ENCODE assay signal across 19 mouse cellular contexts in genomic region chr1:58465561-58465960, GRCm38 (mm10). TPM values are rescaled to one million over a fixed set of nuclear protein-coding genes. Genes with fewer than 3 reads are reported as not detected.
DNase-seq lines count a peak whose midpoint lies in the region; ATAC-seq and TF ChIP-seq lines count a peak whose summit lies in the region.
"Had no signal": no experiment of that assay in that cellular context is flagged by ENCODE, and none has a peak within 500 bp of the region (broad histone marks: within the 10 kb centered on the region; RNA-seq: fewer than 3 reads in every experiment).

No protein-coding gene starts in this region.

- no peak for TF ChIP-seq CTCF in layer of hippocampus, adult 2 months (conservative IDR thresholded peaks at IDR 0.05)
- no peak for TF ChIP-seq CTCF in liver, postnatal 0 days (IDR thresholded peaks at IDR 0.05; ENCODE audit: low read depth)

- H3K36me3 ChIP-seq in liver, postnatal 0 days (replicated peaks; ENCODE audit: insufficient read depth, low read length) = peaks cover 64% of the 10 kb centered on the region

- ATAC-seq in liver, postnatal 0 days = no peak
- ATAC-seq: forebrain, embryonic 13.5 days; forebrain, postnatal 0 days; hindbrain, postnatal 0 days; intestine, embryonic 15.5 days had no signal

- no peak overlapping the region for H3K4me2 ChIP-seq in liver, postnatal 0 days (ENCODE audit: low read depth, low read length)
- H3K4me2 ChIP-seq: forebrain, embryonic 13.5 days; heart, embryonic 11.5 days; heart, embryonic 15.5 days; hindbrain, embryonic 13.5 days; intestine, embryonic 15.5 days had no signal

- H3K4me3 ChIP-seq in layer of hippocampus, adult 2 months = no peak overlapping the region
- no peak overlapping the region for H3K4me3 ChIP-seq in liver, postnatal 0 days (ENCODE audit: low read depth, low read length)
- H3K4me3 ChIP-seq: embryonic facial prominence, embryonic 10.5 days; forebrain, embryonic 13.5 days; heart, adult 2 months; heart, embryonic 15.5 days; hindbrain, embryonic 13.5 days; intestine, embryonic 15.5 days had no signal

- TF ChIP-seq EP300 in liver, postnatal 0 days (IDR thresholded peaks at IDR 0.05; ENCODE audit: low read depth) = no peak

- H3K4me1 ChIP-seq in liver, postnatal 0 days (ENCODE audit: insufficient read depth) = no peaks in the 10 kb centered on the region
- H3K4me1 ChIP-seq: embryonic facial prominence, embryonic 10.5 days; forebrain, embryonic 13.5 days; heart, embryonic 15.5 days; hindbrain, embryonic 13.5 days; intestine, embryonic 15.5 days had no signal

- no peaks in the 10 kb centered on the region for H3K9me3 ChIP-seq in liver, postnatal 0 days (ENCODE audit: low read length)
- H3K9me3 ChIP-seq: embryonic facial prominence, embryonic 10.5 days; forebrain, embryonic 13.5 days; heart, embryonic 15.5 days; hindbrain, embryonic 13.5 days; intestine, embryonic 15.5 days had no signal

- WGBS in liver, postnatal 0 days (ENCODE audit: insufficient replicate concordance) = 99% methylated on average over 4 of the region's 4 CpGs

- DNase-seq in layer of hippocampus, adult 2 months (ENCODE audit: low spot score in 2 of 2) = no peak
- DNase-seq in layer of hippocampus, postnatal 36 days = no peak
- peak; percentile 25 for DNase-seq in cerebellum, adult 8-10 months
- peak; percentile 20 to 27 for DNase-seq in cerebellum, postnatal 14 days
- DNase-seq in testis, postnatal 10 days (ENCODE audit: low spot score) = no peak
- no peak for DNase-seq in liver, postnatal 0 days
- DNase-seq in spleen, postnatal 4 days (ENCODE audit: low spot score in 2 of 2) = no peak
- DNase-seq: adrenal gland, postnatal 10 days; forebrain, postnatal 0 days; gastrocnemius, postnatal 14 days; heart, adult 2 months; heart, postnatal 14 days had no signal

- peak overlapping the region; percentile 54; the same call in 1 of the 2 replicates for H3K27ac ChIP-seq in layer of hippocampus, adult 2 months
- no peak overlapping the region for H3K27ac ChIP-seq in liver, postnatal 0 days (ENCODE audit: low read depth)
- H3K27ac ChIP-seq: embryonic facial prominence, embryonic 10.5 days; forebrain, embryonic 13.5 days; heart, adult 2 months; heart, embryonic 15.5 days; hindbrain, embryonic 13.5 days; hindbrain, postnatal 0 days; intestine, embryonic 15.5 days had no signal

- H3K9ac ChIP-seq in liver, postnatal 0 days (replicated peaks) = no peak overlapping the region
- H3K9ac ChIP-seq: forebrain, embryonic 13.5 days; forebrain, postnatal 0 days; heart, embryonic 15.5 days; hindbrain, embryonic 13.5 days; intestine, embryonic 15.5 days had no signal

- H3K27me3 ChIP-seq in liver, postnatal 0 days (ENCODE audit: insufficient read depth, low read length) = no peaks in the 10 kb centered on the region
- H3K27me3 ChIP-seq: forebrain, embryonic 13.5 days; heart, embryonic 15.5 days; hindbrain, embryonic 13.5 days; intestine, embryonic 15.5 days had no signal

RNA-seq across cellular contexts. Expression of gene Ppil3, which starts 20.3 kb away (rescaled TPM):
- 10 to 100 TPM; 27.5 to 31.3 TPM for total RNA-seq in layer of hippocampus, adult 2 months (2021)
- total RNA-seq in layer of hippocampus, postnatal 36 days (2021) = 10 to 100 TPM; 26.7 to 29.7 TPM
- polyA plus RNA-seq in liver, postnatal 0 days (2015; fragmentation: Nextera tagmentation; extraction: Ambion mirVana) = 15.5 and 17.4 TPM in 2 replicates

RNA-seq across cellular contexts. Expression of gene Nif3l1, which starts 20.6 kb away (rescaled TPM):
- total RNA-seq in layer of hippocampus, adult 2 months (2021) = 10 to 100 TPM; 17.6 to 21.3 TPM
- total RNA-seq in layer of hippocampus, postnatal 36 days (2021) = 10 to 100 TPM; 19.7 to 20.5 TPM
- polyA plus RNA-seq in liver, postnatal 0 days (2015; fragmentation: Nextera tagmentation; extraction: Ambion mirVana) = 9.6 and 11.2 TPM in 2 replicates

RNA-seq across cellular contexts. Expression of gene Orc2, which starts 39.3 kb away (rescaled TPM):
- total RNA-seq in layer of hippocampus, adult 2 months (2021) = 10 to 100 TPM; 24.7 to 27.9 TPM
- 10 to 100 TPM; 27.4 to 31.1 TPM for total RNA-seq in layer of hippocampus, postnatal 36 days (2021)
- polyA plus RNA-seq in liver, postnatal 0 days (2015; fragmentation: Nextera tagmentation; extraction: Ambion mirVana) = 11.1 and 12.9 TPM in 2 replicates

RNA-seq across cellular contexts. Expression of gene Clk1, which starts 41.7 kb away (rescaled TPM):
- 100 to 1,000 TPM; 104 to 159 TPM for total RNA-seq in layer of hippocampus, adult 2 months (2021)
- 100 to 1,000 TPM; 167 to 174 TPM for total RNA-seq in layer of hippocampus, postnatal 36 days (2021)
- 67.3 and 76.6 TPM in 2 replicates for polyA plus RNA-seq in liver, postnatal 0 days (2015; fragmentation: Nextera tagmentation; extraction: Ambion mirVana)

Comparison
In these comparisons a context has a peak if more than half of its experiments do, and no peak if none do; other contexts are left out.
1. DNase-seq: peak in cerebellum, adult 8-10 months (single experiment) and cerebellum, postnatal 14 days (2 of 2); none in layer of hippocampus, adult 2 months (0 of 2), layer of hippocampus, postnatal 36 days (0 of 2), testis, postnatal 10 days (single experiment), liver, postnatal 0 days (single experiment) and spleen, postnatal 4 days (0 of 2).